Mouse (Mus musculus) CH12.LX (cell line): Measurements from ENCODE around the gene Gm10160.
A peak's percentile ranks its signal among the peaks of the same experiment; 100 is the strongest.

Source experiments
- CHD2 ChIP-seq: IDR thresholded peaks from 2 replicates; pipeline ENCODE4 v1.6.1; 2011; ENCODE audit warnings: low read length, improper control_type of control experiment
- CTCF ChIP-seq, 2 experiments: IDR thresholded peaks in 1 of 2; conservative IDR thresholded peaks in 1 of 2; 2 replicates each; pipeline ENCODE4 v1.5.1; 2011 to 2012; ENCODE audit warnings: low read depth in 2 of 2, low read length in 2 of 2, improper control_type of control experiment in 1 of 2, inconsistent platforms in 1 of 2, mild to moderate bottlenecking in 1 of 2, moderate library complexity in 1 of 2
- E2F4 ChIP-seq: IDR thresholded peaks from 2 replicates; pipeline ENCODE4 v1.6.1; 2011; ENCODE audit warnings: low read depth, low read length, improper control_type of control experiment; ENCODE audit not compliant: insufficient replicate concordance
- ETS1 ChIP-seq: conservative IDR thresholded peaks from 2 replicates; pipeline ENCODE4 v1.6.1; 2012; ENCODE audit warnings: low read depth, mild to moderate bottlenecking, inconsistent platforms, low read length, improper control_type of control experiment, moderate library complexity
- MAX ChIP-seq: IDR thresholded peaks from 2 replicates; pipeline ENCODE4 v1.6.1; 2011; ENCODE audit warnings: low read length, improper control_type of control experiment
- NRF1 ChIP-seq: IDR thresholded peaks from 2 replicates; pipeline ENCODE4 v1.6.1; 2014; ENCODE audit warnings: low read depth, mild to moderate bottlenecking, inconsistent platforms, low read length, improper control_type of control experiment, moderate library complexity
- POLR2A ChIP-seq: IDR thresholded peaks from 2 replicates; pipeline ENCODE4 v1.6.1; 2011; ENCODE audit warnings: low read depth, mild to moderate bottlenecking, improper control_type of control experiment, low read length
- TCF12 ChIP-seq: IDR thresholded peaks from 2 replicates; pipeline ENCODE4 v1.6.1; 2014; ENCODE audit warnings: low read depth, mild to moderate bottlenecking, inconsistent platforms, low read length, improper control_type of control experiment

GRCm38 (mm10) chr7:81834847-81835246, 20.7 kb downstream of the Gm10160 start:
- TF ChIP-seq MAX (no peak), CTCF (conservative IDR thresholded peaks at IDR 0.05 in 1 of 2, IDR thresholded peaks at IDR 0.05 in 1 of 2; ENCODE audit: low read depth in 2 of 2, low read length in 2 of 2) (peak in 1 of 2 experiments; percentile 42; a peak in 2 of 4 replicates), NRF1 (no peak), CHD2 (no peak), TCF12 (no peak), ETS1 (no peak), POLR2A (no peak), E2F4 (no peak)
